ENCODE assay signal across 15 mouse cellular contexts in the genomic region with DNA sequence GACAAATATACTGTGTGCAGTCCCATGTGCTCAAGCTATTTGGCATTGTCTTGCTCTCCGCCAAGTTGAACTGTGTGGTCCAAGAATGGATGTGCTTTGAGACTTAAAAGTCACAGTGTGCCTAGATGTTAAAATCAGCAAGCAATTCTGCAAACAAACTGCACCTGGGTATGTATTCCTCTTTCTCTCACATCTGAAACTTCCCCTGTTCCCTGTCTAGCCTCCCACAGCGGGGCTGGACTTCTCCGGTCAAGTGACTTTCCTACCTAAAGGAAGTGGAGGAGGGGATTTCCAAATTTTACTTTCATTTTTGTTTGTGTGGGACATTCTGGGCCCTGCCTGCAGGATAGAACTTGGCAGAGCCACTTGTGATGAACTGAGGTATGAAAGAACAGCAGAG. TPM values are rescaled to one million over a fixed set of nuclear protein-coding genes. Genes with fewer than 3 reads are reported as not detected.
A peak's percentile ranks its signal among the peaks of the same experiment; 100 is the strongest.
DNase-seq lines count a peak whose midpoint lies in the region; ATAC-seq lines count a peak whose summit lies in the region.
"Had no signal": no experiment of that assay in that cellular context is flagged by ENCODE, and none has a peak within 500 bp of the region (broad histone marks: within the 10 kb centered on the region; RNA-seq: fewer than 3 reads in every experiment).

No protein-coding gene starts in this region.

- H3K36me3 ChIP-seq in heart, embryonic 11.5 days (ENCODE audit: control insufficient read depth, insufficient read depth, low read length): no peaks in the 10 kb centered on the region
- no peaks in the 10 kb centered on the region for H3K36me3 ChIP-seq in neural tube, embryonic 15.5 days
- H3K36me3 ChIP-seq: forebrain, embryonic 10.5 days; midbrain, embryonic 12.5 days had no signal

- H3K4me2 ChIP-seq in heart, embryonic 11.5 days: no peak overlapping the region
- no peak overlapping the region for H3K4me2 ChIP-seq in neural tube, embryonic 15.5 days
- H3K4me2 ChIP-seq: hindbrain, embryonic 14.5 days; liver, embryonic 11.5 days; midbrain, embryonic 12.5 days had no signal

- ATAC-seq in heart, embryonic 11.5 days (replicated peaks; ENCODE audit: insufficient number of reproducible peaks, low FRiP score, low TSS enrichment): no peak
- ATAC-seq in activated CD4-positive, CD25-positive, alpha-beta regulatory T cell, adult 4 months: peak; percentile 56
- ATAC-seq in neutrophil, adult 5-6 weeks (ENCODE audit: extremely low read depth, insufficient number of reproducible peaks, low FRiP score, poor library complexity, severe bottlenecking): 0 out of 2 replicates have a peak, but pooled peaks have one; percentile 19
- ATAC-seq in neural tube, embryonic 15.5 days (ENCODE audit: low FRiP score): no peak

- no peak overlapping the region for H3K27ac ChIP-seq in heart, embryonic 11.5 days (ENCODE audit: low read depth, low read length)
- H3K27ac ChIP-seq in neural tube, embryonic 15.5 days (replicated peaks): no peak overlapping the region
- H3K27ac ChIP-seq: forebrain, embryonic 10.5 days; hindbrain, embryonic 14.5 days; midbrain, embryonic 12.5 days had no signal

- DNase-seq in heart, adult 8-10 months (ENCODE audit: low spot score): peak; percentile 45
- DNase-seq in lung, postnatal 25 days (ENCODE audit: low spot score): peak; percentile 7
- no peak for DNase-seq in lung, postnatal 14 days
- DNase-seq in layer of hippocampus, postnatal 10 days (ENCODE audit: low spot score in 2 of 2): no peak
- DNase-seq: gastrocnemius, postnatal 36 days; spleen, adult 18-20 months had no signal

- no peaks in the 10 kb centered on the region for H3K4me1 ChIP-seq in heart, embryonic 11.5 days (ENCODE audit: control insufficient read depth, insufficient read depth, low read length)
- no peaks in the 10 kb centered on the region for H3K4me1 ChIP-seq in neural tube, embryonic 15.5 days
- H3K4me1 ChIP-seq: forebrain, embryonic 10.5 days; midbrain, embryonic 12.5 days had no signal

- no peaks in the 10 kb centered on the region for H3K27me3 ChIP-seq in heart, embryonic 11.5 days (ENCODE audit: control insufficient read depth, insufficient read depth, low read length)
- no peaks in the 10 kb centered on the region for H3K27me3 ChIP-seq in neural tube, embryonic 15.5 days (replicated peaks)
- H3K27me3 ChIP-seq: midbrain, embryonic 12.5 days had no signal

- WGBS in heart, embryonic 11.5 days (ENCODE audit: insufficient replicate concordance): 80% methylated on average over 3 of the region's 3 CpGs
- WGBS in neural tube, embryonic 15.5 days: 90% methylated on average over 3 of the region's 3 CpGs

- no peak overlapping the region for H3K4me3 ChIP-seq in heart, embryonic 11.5 days (ENCODE audit: low read depth, low read length)
- H3K4me3 ChIP-seq in neural tube, embryonic 15.5 days (replicated peaks): no peak overlapping the region
- H3K4me3 ChIP-seq: forebrain, embryonic 10.5 days; midbrain, embryonic 12.5 days; myocyte had no signal

- no peak overlapping the region for H3K9ac ChIP-seq in heart, embryonic 11.5 days (ENCODE audit: low read depth, low read length)
- no peak overlapping the region for H3K9ac ChIP-seq in neural tube, embryonic 15.5 days (replicated peaks)
- H3K9ac ChIP-seq: hindbrain, embryonic 14.5 days; midbrain, embryonic 12.5 days had no signal

- no peaks in the 10 kb centered on the region for H3K9me3 ChIP-seq in heart, embryonic 11.5 days (replicated peaks; ENCODE audit: control insufficient read depth, low read length)
- H3K9me3 ChIP-seq in neural tube, embryonic 15.5 days (replicated peaks): no peaks in the 10 kb centered on the region
- H3K9me3 ChIP-seq: forebrain, embryonic 10.5 days; midbrain, embryonic 12.5 days had no signal

RNA-seq across cellular contexts. Expression of a gene that starts 9.0 kb away (rescaled TPM):
- 1 to 10 TPM; 1.7 to 3.1 (median 2.0) TPM for total RNA-seq in heart, adult 8-10 months (2022)
- polyA plus RNA-seq in heart, embryonic 11.5 days (2014; fragmentation: Nextera tagmentation; extraction: Ambion mirVana): 0.13 TPM in 1 of 2 replicates, not detected in the other
- 100 to 1,000 TPM; 141 to 153 TPM for polyA plus RNA-seq in activated CD4-positive, CD25-positive, alpha-beta regulatory T cell, adult 4 months (2017; shearing (Covaris generic))
- 64.4 and 66.7 TPM in 2 replicates for total RNA-seq in neutrophil, adult 5-6 weeks (2017)
- under 1 TPM; 0.50 to 0.51 TPM for total RNA-seq in layer of hippocampus, postnatal 10 days (2021)
- 0.68 and 1.0 TPM in 2 replicates for polyA plus RNA-seq in neural tube, embryonic 15.5 days (2015; fragmentation: Nextera tagmentation; extraction: Ambion mirVana)
- polyA plus RNA-seq: liver, embryonic 11.5 days had no signal

RNA-seq across cellular contexts. Expression of a gene that starts 56.9 kb away (rescaled TPM):
- 100 to 1,000 TPM; 233 to 419 (median 274) TPM for total RNA-seq in heart, adult 8-10 months (2022)
- polyA plus RNA-seq in heart, embryonic 11.5 days (2014; fragmentation: Nextera tagmentation; extraction: Ambion mirVana): 80.5 and 84.1 TPM in 2 replicates
- 100 to 1,000 TPM in 1 of 2 experiments, 10 to 100 TPM in 1; 99.9 to 115 TPM for polyA plus RNA-seq in activated CD4-positive, CD25-positive, alpha-beta regulatory T cell, adult 4 months (2017; shearing (Covaris generic))
- 142 and 154 TPM in 2 replicates for total RNA-seq in neutrophil, adult 5-6 weeks (2017)
- total RNA-seq in layer of hippocampus, postnatal 10 days (2021): 10 to 100 TPM; 35.5 to 36.2 TPM
- 70.8 and 75.5 TPM in 2 replicates for polyA plus RNA-seq in neural tube, embryonic 15.5 days (2015; fragmentation: Nextera tagmentation; extraction: Ambion mirVana)

Comparison
In these comparisons a context has a peak if more than half of its experiments do, and no peak if none do; other contexts are left out.
1. DNase-seq: peak in heart, adult 8-10 months (single experiment) and lung, postnatal 25 days (single experiment); none in lung, postnatal 14 days (single experiment) and layer of hippocampus, postnatal 10 days (0 of 2).
2. ATAC-seq: peak in activated CD4-positive, CD25-positive, alpha-beta regulatory T cell, adult 4 months (single experiment) and neutrophil, adult 5-6 weeks (single experiment); none in heart, embryonic 11.5 days (single experiment) and neural tube, embryonic 15.5 days (single experiment).
3. RNA of a gene that starts 9.0 kb away (total RNA-seq): 64.4 to 66.7 TPM in neutrophil, adult 5-6 weeks; 1.7 to 3.1 TPM in heart, adult 8-10 months and 0.50 to 0.51 TPM in layer of hippocampus, postnatal 10 days; every median in the first group is over 10 times any median in the second.